Mouse (Mus musculus) layer of hippocampus, adult 8-10 months (tissue): ENCODE measurements around the gene Pde12. TPM values are rescaled to one million over a fixed set of nuclear protein-coding genes. Genes with fewer than 3 reads are reported as not detected.
"Not testable (repeated sequence)": the region's sequence is repeated elsewhere in the genome, so short reads cannot be mapped to it uniquely, and the experiment has no call there.

ENCODE experiments used
- DNase-seq, 2 experiments: peaks; one replicate each; pipeline ENCODE4 v3.0.0; 2022; ENCODE audit warnings: low spot score in 2 of 2
- total RNA-seq, 4 experiments: library from RNA; stranded (reverse); gene quantifications; 2 replicates each; pipeline ENCODE4 v1.2.4; 2022

Gene Pde12
- 1 to 10 TPM; 7.8 to 8.8 (median 8.1) TPM for total RNA-seq

- DNase-seq = peak; percentile 86 to 91
These were observed at the start of gene Pde12 for GRCm38 (mm10) chr14:26669292-26670073. Gene Pde12 (minus strand): TSS chr14:26669883.

GRCm38 (mm10) chr14:26705246-26705645 is 35.6 kb upstream of the Pde12 start:
- DNase-seq = not testable (repeated sequence)

- DNase-seq = no peak
These were observed 28.2 kb upstream of the Pde12 start for GRCm38 (mm10) chr14:26697912-26698311.

- no peak for DNase-seq
These were observed 23.3 kb upstream of the Pde12 start, which contains the start of gene Dnah12 for GRCm38 (mm10) chr14:26692974-26693373. Gene Dnah12 (plus strand): TSS chr14:26693274.

GRCm38 (mm10) chr14:26691363-26691762 is 21.7 kb upstream of the Pde12 start:
- no peak for DNase-seq

- no peak for DNase-seq
These were observed 21.0 kb upstream of the Pde12 start for GRCm38 (mm10) chr14:26690727-26691126.

- DNase-seq = no peak
These were observed 6.1 kb upstream of the Pde12 start for GRCm38 (mm10) chr14:26675791-26676190.

GRCm38 (mm10) chr14:26675371-26675770 is 5.7 kb upstream of the Pde12 start:
- no peak for DNase-seq

GRCm38 (mm10) chr14:26674476-26675169 is 4.9 kb upstream of the Pde12 start:
- DNase-seq = not testable (repeated sequence)

- DNase-seq = not testable (repeated sequence)
These were observed 2.4 kb upstream of the Pde12 start for GRCm38 (mm10) chr14:26671870-26672615.

- no peak for DNase-seq
These were observed 1.3 kb upstream of the Pde12 start for GRCm38 (mm10) chr14:26670964-26671363.

- DNase-seq = peak; percentile 46 to 48
These were observed 1.1 kb downstream of the Pde12 start for GRCm38 (mm10) chr14:26668371-26669291.

GRCm38 (mm10) chr14:26667991-26668370 is 1.7 kb downstream of the Pde12 start:
- no peak for DNase-seq

- no peak for DNase-seq
These were observed 5.8 kb downstream of the Pde12 start for GRCm38 (mm10) chr14:26663851-26664250.

GRCm38 (mm10) chr14:26662488-26662887 is 7.2 kb downstream of the Pde12 start:
- DNase-seq = no peak

GRCm38 (mm10) chr14:26662016-26662415 is 7.7 kb downstream of the Pde12 start:
- DNase-seq = no peak

- no peak for DNase-seq
These were observed 9.4 kb downstream of the Pde12 start for GRCm38 (mm10) chr14:26660233-26660632.

GRCm38 (mm10) chr14:26658178-26658577 is 11.5 kb downstream of the Pde12 start:
- DNase-seq = no peak

- no peak for DNase-seq
These were observed 17.8 kb downstream of the Pde12 start for GRCm38 (mm10) chr14:26651901-26652300.

- DNase-seq = no peak
These were observed 21.9 kb downstream of the Pde12 start for GRCm38 (mm10) chr14:26647811-26648210.
